Mouse (Mus musculus) frontal cortex, adult (tissue): ENCODE results near the gene C130050O18Rik.
"Not testable (repeated sequence)": the region's sequence is repeated elsewhere in the genome, so short reads cannot be mapped to it uniquely, and the experiment has no call there.

ENCODE experiments used
- ATAC-seq: cut with Nextera tagmentation; 2 replicates; pipeline ENCODE4 v1.9.2; 2017; ENCODE audit warnings: mild to moderate bottlenecking, moderate library complexity, mixed read lengths; ENCODE audit not compliant: low TSS enrichment

C130050O18Rik gene

GRCm38 (mm10) chr5:139379771-139380384 lies 25.2 kb upstream of the C130050O18Rik start:
- no peak for ATAC-seq

GRCm38 (mm10) chr5:139380385-139381248 lies 24.5 kb upstream of the C130050O18Rik start:
- ATAC-seq = peak; percentile 39

- ATAC-seq = peak; percentile 18; the same call in 1 of the 2 replicates
Measured at GRCm38 (mm10) chr5:139381586-139382513, 23.2 kb upstream of the C130050O18Rik start.

GRCm38 (mm10) chr5:139382760-139383159 lies 22.3 kb upstream of the C130050O18Rik start:
- peak; percentile 39 for ATAC-seq

GRCm38 (mm10) chr5:139383234-139383633 lies 21.8 kb upstream of the C130050O18Rik start:
- ATAC-seq = no peak

- ATAC-seq = no peak
Measured at GRCm38 (mm10) chr5:139384531-139384930, 20.5 kb upstream of the C130050O18Rik start.

GRCm38 (mm10) chr5:139386047-139386446 lies 19.0 kb upstream of the C130050O18Rik start:
- no peak for ATAC-seq

- ATAC-seq = no peak
Measured at GRCm38 (mm10) chr5:139387329-139388194, 17.5 kb upstream of the C130050O18Rik start.

GRCm38 (mm10) chr5:139388195-139388570 lies 16.9 kb upstream of the C130050O18Rik start:
- no peak for ATAC-seq

- ATAC-seq = peak; percentile 15; the same call in 1 of the 2 replicates
Measured at GRCm38 (mm10) chr5:139388694-139389675, 16.1 kb upstream of the C130050O18Rik start.

GRCm38 (mm10) chr5:139389676-139390061 lies 15.4 kb upstream of the C130050O18Rik start:
- ATAC-seq = peak; percentile 58

GRCm38 (mm10) chr5:139390324-139391119 lies 14.6 kb upstream of the C130050O18Rik start:
- not testable (repeated sequence) for ATAC-seq

GRCm38 (mm10) chr5:139391309-139391990 lies 13.6 kb upstream of the C130050O18Rik start:
- ATAC-seq = no peak

GRCm38 (mm10) chr5:139392219-139393196 lies 12.6 kb upstream of the C130050O18Rik start:
- ATAC-seq = no peak

GRCm38 (mm10) chr5:139393197-139393588 lies 11.9 kb upstream of the C130050O18Rik start:
- ATAC-seq = no peak

- ATAC-seq = no peak
Measured at GRCm38 (mm10) chr5:139394399-139394798, 10.7 kb upstream of the C130050O18Rik start.

GRCm38 (mm10) chr5:139395528-139395927 lies 9.6 kb upstream of the C130050O18Rik start:
- ATAC-seq = no peak
